8 mouse cellular contexts compared by ENCODE assay signal in genomic region chr7:82865834-82866485, GRCm38 (mm10). TPM values are rescaled to one million over a fixed set of nuclear protein-coding genes. Genes with fewer than 3 reads are reported as not detected.
DNase-seq lines count a peak whose midpoint lies in the region; ATAC-seq lines count a peak whose summit lies in the region.

No protein-coding gene starts in this region.

- peak overlapping the region; percentile 74 for H3K4me3 ChIP-seq in intestine, embryonic 15.5 days (replicated peaks)

- peak; percentile 92 for ATAC-seq in intestine, embryonic 15.5 days

- intact Hi-C loops in left cerebral cortex, postnatal 25 days (cut with DNase I): loop anchor here (1.0 to 2.0 kb wide), 10 partner anchors 49 to 684 kb away; no protein-coding TSS in a partner anchor

- H3K9ac ChIP-seq in intestine, embryonic 15.5 days: peak overlapping the region; percentile 69

- H3K9me3 ChIP-seq in intestine, embryonic 15.5 days: no peaks in the 10 kb centered on the region

- H3K4me2 ChIP-seq in intestine, embryonic 15.5 days (replicated peaks): peak overlapping the region; percentile 96

- H3K36me3 ChIP-seq in intestine, embryonic 15.5 days: no peaks in the 10 kb centered on the region

- DNase-seq in adrenal gland, adult 2 months: peak; percentile 99
- peak; percentile 98 for DNase-seq in embryo, embryonic 11 days
- peak; percentile 97 for DNase-seq in gastrocnemius, postnatal 25 days
- peak; percentile 98 to 99 for DNase-seq in left cerebral cortex, postnatal 25 days (ENCODE audit: low spot score in 2 of 2)
- peak; percentile 99 for DNase-seq in mesoderm, embryonic 11.5 days (ENCODE audit: low read depth, low spot score)
- DNase-seq in right cerebral cortex, postnatal 25 days: peak; percentile 100
- DNase-seq in urinary bladder, postnatal 36 days (ENCODE audit: low spot score in 2 of 2): peak; percentile 95

- under 1% methylated on average over 63 of the region's 70 CpGs for WGBS in intestine, embryonic 15.5 days

- H3K4me1 ChIP-seq in intestine, embryonic 15.5 days (replicated peaks): peaks cover 22% of the 10 kb centered on the region

- H3K27me3 ChIP-seq in intestine, embryonic 15.5 days (replicated peaks): no peaks in the 10 kb centered on the region

- peak overlapping the region; percentile 98 for H3K27ac ChIP-seq in intestine, embryonic 15.5 days

RNA-seq across cellular contexts. Expression of gene Mex3b, which starts 1.2 kb away (rescaled TPM):
- 1 to 10 TPM; 1.2 to 1.8 TPM for total RNA-seq in adrenal gland, adult 2 months (2021)
- 5.3 and 7.4 TPM in 2 replicates for polyA plus RNA-seq in adrenal gland, adult 2 months (2012; rRNA removed)
- total RNA-seq in gastrocnemius, postnatal 25 days (2021): 1 to 10 TPM in 1 of 2 experiments, under 1 TPM in 1; 0.80 to 1.1 TPM
- polyA plus RNA-seq in intestine, embryonic 15.5 days (2015; fragmentation: Nextera tagmentation; extraction: Ambion mirVana): 7.8 and 9.0 TPM in 2 replicates
- total RNA-seq in left cerebral cortex, postnatal 25 days (2021): 10 to 100 TPM; 23.3 to 29.2 TPM

Comparison
In these comparisons a context has a peak if more than half of its experiments do, and no peak if none do; other contexts are left out.
1. Peak in every context shown above with its lines: DNase-seq, ATAC-seq, H3K4me3 ChIP-seq and H3K27ac ChIP-seq.
2. RNA of gene Mex3b, which starts 1.2 kb away (total RNA-seq): 23.3 to 29.2 TPM in left cerebral cortex, postnatal 25 days; 1.2 to 1.8 TPM in adrenal gland, adult 2 months and 0.80 to 1.1 TPM in gastrocnemius, postnatal 25 days; every median in the first group is over 4 times any median in the second.